Mouse (Mus musculus) liver, postnatal 0 days (tissue): ENCODE measurements around the gene Usp45. TPM values are rescaled to one million over a fixed set of nuclear protein-coding genes. Genes with fewer than 3 reads are reported as not detected.
A peak's percentile ranks its signal among the peaks of the same experiment; 100 is the strongest.

Source experiments
- ATAC-seq: fragments of 200-750 bp; cut with Nextera tagmentation; 2 replicates; pipeline ENCODE4 v1.8.0; 2017; ENCODE audit warnings: mild to moderate bottlenecking, moderate library complexity
- DNase-seq: peaks from one replicate; pipeline ENCODE4 v3.0.0-alpha.2; 2016
- H3K27ac ChIP-seq: fragments of 300-500 bp; sonication (generic); 2 replicates; pipeline ENCODE4 v1.5.1; 2014; ENCODE audit warnings: antibody characterized with exemption, moderate library complexity, mild to moderate bottlenecking, low read depth
- H3K27me3 ChIP-seq: fragments of 300-500 bp; sonication (generic); 2 replicates; pipeline ENCODE4 v1.6.1; 2014; ENCODE audit warnings: low read length, control low read depth, mixed read lengths; ENCODE audit not compliant: insufficient read depth
- H3K36me3 ChIP-seq: fragments of 300-500 bp; sonication (generic); replicated peaks from 2 replicates; pipeline ENCODE4 v1.6.1; 2014; ENCODE audit warnings: mild to moderate bottlenecking, control low read depth, low read length, moderate library complexity, mixed read lengths; ENCODE audit not compliant: insufficient read depth
- H3K4me1 ChIP-seq: fragments of 300-500 bp; sonication (generic); 2 replicates; pipeline ENCODE4 v1.6.1; 2014; ENCODE audit warnings: antibody characterized with exemption, mild to moderate bottlenecking, control low read depth; ENCODE audit not compliant: insufficient read depth
- H3K4me2 ChIP-seq: fragments of 300-500 bp; sonication (generic); 2 replicates; pipeline ENCODE4 v1.6.1; 2014; ENCODE audit warnings: low read depth, mild to moderate bottlenecking, low read length, moderate library complexity, mixed read lengths
- H3K4me3 ChIP-seq: fragments of 300-500 bp; sonication (generic); 2 replicates; pipeline ENCODE4 v1.5.1; 2014; ENCODE audit warnings: low read depth, low read length
- H3K9ac ChIP-seq: fragments of 300-500 bp; sonication (generic); replicated peaks from 2 replicates; pipeline ENCODE4 v1.6.1; 2014; ENCODE audit warnings: mild to moderate bottlenecking, moderate library complexity
- H3K9me3 ChIP-seq: fragments of 300-500 bp; sonication (generic); 2 replicates; pipeline ENCODE4 v1.6.1; 2016; ENCODE audit warnings: mild to moderate bottlenecking, control low read depth, low read length, mixed read lengths
- CTCF ChIP-seq: sonication (generic); IDR thresholded peaks from 2 replicates; pipeline ENCODE4 v1.5.1; 2016; ENCODE audit warnings: antibody characterized with exemption, low read depth
- EP300 ChIP-seq: IDR thresholded peaks from 2 replicates; pipeline ENCODE4 v1.6.1; 2016; ENCODE audit warnings: antibody characterized with exemption, low read depth, mild to moderate bottlenecking
- WGBS: fragments of 180-500 bp; shearing (Covaris S2); extraction: QIAGEN DNeasy Blood & Tissue Kit; methylation state at CpG from one replicate; pipeline ENCODE4 v1.1.7; 2014; ENCODE audit not compliant: insufficient replicate concordance; 5-methylcytosine and 5-hydroxymethylcytosine counted together
- polyA plus RNA-seq: library from polyadenylated mRNA; unstranded; fragments of >200 nt; fragmentation: Nextera tagmentation; extraction: Ambion mirVana; gene quantifications from 2 replicates; pipeline ENCODE4 v1.2.1, GENCODE M21; 2015

Gene Usp45
- polyA plus RNA-seq, 1 experiment from 2014 or later = 5.0 TPM

DNA sequence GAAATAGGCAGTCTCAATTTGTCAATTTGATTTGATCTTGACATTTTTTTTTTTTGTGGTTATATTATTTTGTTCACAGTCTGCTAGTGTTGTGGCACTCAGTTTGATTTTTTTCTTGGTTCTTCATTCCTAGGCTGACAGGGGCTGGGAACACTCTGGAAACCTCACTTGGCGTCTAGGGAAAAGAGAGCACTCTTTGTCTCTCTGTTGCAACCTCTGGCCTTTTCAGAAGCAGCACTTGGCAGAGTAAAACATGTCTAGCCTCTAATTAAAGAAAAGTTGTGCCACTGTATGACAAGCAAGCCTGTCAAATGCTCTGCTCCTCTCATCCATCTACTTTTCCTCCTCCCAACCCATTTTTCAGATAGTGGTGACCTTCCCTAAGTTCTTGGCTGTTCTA, 90.5 kb downstream of the Usp45 start:
- H3K27ac ChIP-seq = no peak overlapping the region
- no peak for TF ChIP-seq CTCF
- no peak for TF ChIP-seq EP300
- peaks cover 57% of the 10 kb centered on the region for H3K36me3 ChIP-seq
- H3K9ac ChIP-seq = no peak overlapping the region
- ATAC-seq (no peak), DNase-seq (no peak)
- no peaks in the 10 kb centered on the region for H3K27me3 ChIP-seq
- H3K4me3 ChIP-seq = no peak overlapping the region
- WGBS = 65% methylated on average over 1 of the region's 1 CpGs
- H3K4me1 ChIP-seq = no peaks in the 10 kb centered on the region
- no peaks in the 10 kb centered on the region for H3K9me3 ChIP-seq
- no peak overlapping the region for H3K4me2 ChIP-seq

DNA sequence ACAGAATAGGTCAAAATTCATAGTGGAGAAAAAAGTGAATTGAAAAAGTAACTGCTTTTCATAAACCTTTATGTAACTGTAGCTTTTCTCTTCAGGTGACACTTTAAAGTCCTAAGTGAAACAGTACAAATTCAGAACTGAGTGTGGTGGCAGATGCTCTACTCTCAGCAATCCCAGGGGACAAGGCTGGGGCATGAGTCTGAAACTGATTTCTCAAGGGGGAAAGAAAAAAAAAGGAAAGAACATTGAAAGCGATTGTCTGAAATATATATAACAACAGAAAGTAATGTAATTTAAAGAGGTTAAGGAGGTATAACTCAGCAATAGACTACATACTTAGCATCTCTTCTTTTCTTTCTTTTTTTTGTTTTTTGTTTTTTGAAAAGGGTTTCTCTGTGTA, 98.3 kb downstream of the Usp45 start:
- no peak overlapping the region for H3K4me2 ChIP-seq
- ATAC-seq (no peak), DNase-seq (no peak)
- no peak overlapping the region for H3K9ac ChIP-seq
- no peaks in the 10 kb centered on the region for H3K27me3 ChIP-seq
- H3K4me3 ChIP-seq = no peak overlapping the region
- no peaks in the 10 kb centered on the region for H3K4me1 ChIP-seq
- H3K36me3 ChIP-seq = peaks cover 59% of the 10 kb centered on the region
- no peak overlapping the region for H3K27ac ChIP-seq
- TF ChIP-seq EP300 (no peak), CTCF (no peak)
- whole genome bisulfite sequencing = 88% methylated on average over 1 of the region's 1 CpGs
- H3K9me3 ChIP-seq = no peaks in the 10 kb centered on the region

DNA sequence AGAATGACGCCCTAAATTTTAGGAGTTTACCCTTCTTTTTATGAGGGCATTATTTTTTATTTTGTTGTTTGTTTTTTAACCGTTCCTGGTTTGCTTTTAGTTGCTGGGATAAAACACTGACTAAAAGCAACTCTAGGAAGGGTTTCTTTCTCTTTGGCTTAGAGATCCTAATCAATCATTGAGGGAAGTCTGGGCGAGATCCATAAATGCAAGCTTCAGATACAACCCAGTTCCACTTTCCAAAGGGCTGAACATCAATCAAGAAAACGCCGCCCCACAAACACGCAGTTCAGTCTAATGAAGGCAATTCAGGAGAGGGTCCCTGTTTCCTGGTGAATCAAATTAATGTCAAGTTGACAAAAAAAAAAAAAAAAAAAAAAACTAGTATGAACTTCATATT, 111.8 kb downstream of the Usp45 start:
- TF ChIP-seq EP300 = no peak
- no peak for TF ChIP-seq CTCF
- no peak for ATAC-seq
- peaks cover 6% of the 10 kb centered on the region; the same call in 1 of the 2 replicates for H3K4me1 ChIP-seq
- WGBS = 25% methylated on average over 6 of the region's 6 CpGs
- peak overlapping the region; percentile 91; the same call in 1 of the 2 replicates for H3K9ac ChIP-seq
- no peak for DNase-seq
- peak overlapping the region; percentile 91 for H3K4me2 ChIP-seq
- peaks cover 24% of the 10 kb centered on the region for H3K36me3 ChIP-seq
- H3K9me3 ChIP-seq = no peaks in the 10 kb centered on the region
- H3K4me3 ChIP-seq = peak overlapping the region; percentile 88
- no peaks in the 10 kb centered on the region for H3K27me3 ChIP-seq
- H3K27ac ChIP-seq = no peak overlapping the region

GRCm38 (mm10) chr4:21879565-21880220, 112.7 kb downstream of the Usp45 start, which contains the start of gene Coq3:
Gene Coq3 (plus strand): TSS chr4:21879673.
- ATAC-seq = peak; percentile 89
- H3K9me3 ChIP-seq = no peaks in the 10 kb centered on the region
- no peaks in the 10 kb centered on the region for H3K27me3 ChIP-seq
- peaks cover 6% of the 10 kb centered on the region; the same call in 1 of the 2 replicates for H3K4me1 ChIP-seq
- under 1% methylated on average over 51 of the region's 51 CpGs for WGBS
- DNase-seq = peak; percentile 81
- peaks cover 17% of the 10 kb centered on the region for H3K36me3 ChIP-seq
- H3K9ac ChIP-seq = peak within 1 kb of the TSS; percentile 91
- H3K4me2 ChIP-seq = peak within 1 kb of the TSS; percentile 91
- H3K4me3 ChIP-seq = peak within 1 kb of the TSS; percentile 88
- TF ChIP-seq CTCF (no peak), EP300 (no peak)
- peak within 1 kb of the TSS; percentile 99 for H3K27ac ChIP-seq

DNA sequence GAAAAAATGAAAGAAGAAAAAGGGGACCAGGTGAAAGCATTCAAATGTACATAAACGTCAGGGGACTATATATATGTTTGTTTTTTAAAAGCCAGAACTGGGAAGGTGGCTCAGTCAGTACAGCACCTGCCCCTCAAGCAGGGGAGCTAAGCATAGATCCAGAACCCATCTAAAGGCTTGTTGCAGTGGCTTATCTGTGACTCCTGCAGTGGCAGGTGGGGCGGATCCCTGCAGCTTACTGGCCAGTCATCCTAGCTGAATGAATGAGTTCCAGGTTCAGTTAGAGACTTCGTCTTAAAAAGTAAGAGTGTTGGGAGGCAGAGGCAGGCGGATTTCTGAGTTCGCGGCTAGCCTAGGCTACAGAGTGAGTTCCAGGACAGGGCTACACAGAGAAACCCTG, 115.8 kb downstream of the Usp45 start:
- H3K9me3 ChIP-seq = no peaks in the 10 kb centered on the region
- no peak overlapping the region for H3K27ac ChIP-seq
- 86% methylated on average over 6 of the region's 6 CpGs for WGBS
- DNase-seq (no peak), ATAC-seq (no peak)
- no peak overlapping the region for H3K4me2 ChIP-seq
- no peaks in the 10 kb centered on the region for H3K36me3 ChIP-seq
- H3K27me3 ChIP-seq = no peaks in the 10 kb centered on the region
- peaks cover 6% of the 10 kb centered on the region; the same call in 1 of the 2 replicates for H3K4me1 ChIP-seq
- TF ChIP-seq CTCF (no peak), EP300 (no peak)
- H3K4me3 ChIP-seq = no peak overlapping the region
- H3K9ac ChIP-seq = no peak overlapping the region

DNA sequence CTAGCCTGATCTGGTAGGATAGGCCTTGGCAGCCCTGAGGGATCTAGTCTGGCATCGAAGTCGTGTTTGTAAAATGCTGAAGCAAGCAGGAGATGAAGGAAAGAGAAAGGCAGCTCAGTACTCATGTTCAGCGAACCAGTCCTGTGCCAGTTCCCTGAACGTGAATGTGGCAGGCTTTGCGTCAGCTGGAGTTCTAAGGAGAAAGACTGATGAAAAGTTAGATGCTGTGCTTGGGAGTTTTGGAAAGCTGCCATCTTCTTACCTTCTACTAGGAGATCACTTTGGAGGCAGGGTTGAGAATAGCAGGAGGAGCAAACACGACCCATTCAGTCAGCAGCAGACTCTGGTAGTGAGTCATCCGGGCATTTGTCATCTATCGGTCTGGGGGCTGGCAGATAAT, 118.9 kb downstream of the Usp45 start:
- TF ChIP-seq EP300 (no peak), CTCF (no peak)
- Histone ChIP-seq H3K27ac (no peak overlapping the region), H3K27me3 (no peaks in the 10 kb centered on the region), H3K4me1 (0 out of 2 replicates have a peak, but pooled peaks cover 3% of the 10 kb centered on the region), H3K4me3 (no peak overlapping the region), H3K4me2 (no peak overlapping the region), H3K9ac (no peak overlapping the region), H3K36me3 (no peaks in the 10 kb centered on the region), H3K9me3 (no peaks in the 10 kb centered on the region)
- DNase-seq (no peak), ATAC-seq (no peak)
- 83% methylated on average over 8 of the region's 8 CpGs for WGBS

Other genes starting within 250 kb of the Usp45 start
- gene Prdm13, start 81.2 kb upstream of the Usp45 start, polyA plus RNA-seq = not detected in 2 replicates
- 12.7 and 13.9 TPM in 2 replicates for gene Ccnc, start 39.5 kb upstream of the Usp45 start, polyA plus RNA-seq
- gene Tstd3, start 56 bp downstream of the Usp45 start, polyA plus RNA-seq = 16.6 and 19.2 TPM in 2 replicates
- 22.0 and 27.9 TPM in 2 replicates for gene Pnisr, start 80.4 kb downstream of the Usp45 start, polyA plus RNA-seq
- 8.2 and 9.0 TPM in 2 replicates for gene Coq3, start 112.5 kb downstream of the Usp45 start, polyA plus RNA-seq
- gene Faxc, start 164.2 kb downstream of the Usp45 start, polyA plus RNA-seq = 0.04 TPM in 1 of 2 replicates, not detected in the other